Mouse (Mus musculus): ENCODE data around the gene Uba1y.
"Not testable (repeated sequence)": the region's sequence is repeated elsewhere in the genome, so short reads cannot be mapped to it uniquely, and the experiment has no call there.

Gene Uba1y

GRCm38 (mm10) chrY:818396-818795 is at the start of gene Uba1y:
Gene Uba1y (plus strand): TSS chrY:818649.
- DNase-seq (ENCODE audit: low spot score): no peak

GRCm38 (mm10) chrY:797309-797708 is 21.1 kb upstream of the Uba1y start, which contains the start of gene Zfy1:
Gene Zfy1 (minus strand): TSS chrY:797409.
- DNase-seq (ENCODE audit: low spot score): not testable (repeated sequence)

GRCm38 (mm10) chrY:808991-809661 is 9.3 kb upstream of the Uba1y start:
- DNase-seq (ENCODE audit: low spot score): no peak

- no peak for DNase-seq (ENCODE audit: low spot score)
These were observed 54.0 kb downstream of the Uba1y start for GRCm38 (mm10) chrY:872404-872803.

GRCm38 (mm10) chrY:872855-873549 is 54.6 kb downstream of the Uba1y start:
- no peak for DNase-seq (ENCODE audit: low spot score)
